Mouse (Mus musculus) urinary bladder, postnatal 25 days (tissue): ENCODE data around the gene Kbtbd4.
A peak's percentile ranks its signal among the peaks of the same experiment; 100 is the strongest.
"Not testable (repeated sequence)": the region's sequence is repeated elsewhere in the genome, so short reads cannot be mapped to it uniquely, and the experiment has no call there.

Source experiments
- DNase-seq: peaks from one replicate; pipeline ENCODE4 v3.0.0; 2022; ENCODE audit warnings: low spot score

Kbtbd4 gene

GRCm38 (mm10) chr2:90904076-90904855 lies at the start of gene Kbtbd4, which contains the start of gene Ndufs3:
Kbtbd4 (plus strand) TSS chr2:90904740.
Ndufs3 (minus strand) TSS chr2:90904827.
- DNase-seq = peak; percentile 85

GRCm38 (mm10) chr2:90861486-90861885 lies 43.1 kb upstream of the Kbtbd4 start:
- no peak for DNase-seq

- DNase-seq = no peak
Measured at GRCm38 (mm10) chr2:90864184-90864583, 40.4 kb upstream of the Kbtbd4 start.

GRCm38 (mm10) chr2:90866524-90866923 lies 38.0 kb upstream of the Kbtbd4 start:
- DNase-seq = peak; percentile 87

GRCm38 (mm10) chr2:90870136-90870601 lies 34.4 kb upstream of the Kbtbd4 start:
- DNase-seq = no peak

GRCm38 (mm10) chr2:90871180-90871961 lies 33.2 kb upstream of the Kbtbd4 start:
- DNase-seq = no peak

- DNase-seq = no peak
Measured at GRCm38 (mm10) chr2:90874025-90874424, 30.5 kb upstream of the Kbtbd4 start.

- no peak for DNase-seq
Measured at GRCm38 (mm10) chr2:90875239-90875638, 29.3 kb upstream of the Kbtbd4 start.

- DNase-seq = no peak
Measured at GRCm38 (mm10) chr2:90877584-90878259, 26.8 kb upstream of the Kbtbd4 start.

GRCm38 (mm10) chr2:90879419-90879818 lies 25.1 kb upstream of the Kbtbd4 start:
- DNase-seq = no peak

GRCm38 (mm10) chr2:90880144-90880785 lies 24.3 kb upstream of the Kbtbd4 start:
- DNase-seq = no peak

GRCm38 (mm10) chr2:90881824-90882223 lies 22.7 kb upstream of the Kbtbd4 start:
- no peak for DNase-seq

- DNase-seq = no peak
Measured at GRCm38 (mm10) chr2:90885218-90886041, 19.1 kb upstream of the Kbtbd4 start, which contains the start of gene C1qtnf4. C1qtnf4 (plus strand) TSS chr2:90885860.

GRCm38 (mm10) chr2:90886436-90886835 lies 18.1 kb upstream of the Kbtbd4 start:
- no peak for DNase-seq

GRCm38 (mm10) chr2:90887627-90888026 lies 16.9 kb upstream of the Kbtbd4 start:
- DNase-seq = no peak

- peak; percentile 39 for DNase-seq
Measured at GRCm38 (mm10) chr2:90889550-90890548, 14.7 kb upstream of the Kbtbd4 start.

- DNase-seq = no peak
Measured at GRCm38 (mm10) chr2:90893673-90894298, 10.8 kb upstream of the Kbtbd4 start.

- DNase-seq = not testable (repeated sequence)
Measured at GRCm38 (mm10) chr2:90894299-90894677, 10.3 kb upstream of the Kbtbd4 start.

GRCm38 (mm10) chr2:90903398-90903797 lies 1.1 kb upstream of the Kbtbd4 start:
- DNase-seq = no peak
